Mouse (Mus musculus) frontal cortex, postnatal 36 days (tissue): ENCODE results near the gene Pml.

ENCODE experiments used
- DNase-seq, 2 experiments: peaks; one replicate each; pipeline ENCODE4 v3.0.0; 2022; ENCODE audit warnings: low spot score in 2 of 2

Gene Pml

DNA sequence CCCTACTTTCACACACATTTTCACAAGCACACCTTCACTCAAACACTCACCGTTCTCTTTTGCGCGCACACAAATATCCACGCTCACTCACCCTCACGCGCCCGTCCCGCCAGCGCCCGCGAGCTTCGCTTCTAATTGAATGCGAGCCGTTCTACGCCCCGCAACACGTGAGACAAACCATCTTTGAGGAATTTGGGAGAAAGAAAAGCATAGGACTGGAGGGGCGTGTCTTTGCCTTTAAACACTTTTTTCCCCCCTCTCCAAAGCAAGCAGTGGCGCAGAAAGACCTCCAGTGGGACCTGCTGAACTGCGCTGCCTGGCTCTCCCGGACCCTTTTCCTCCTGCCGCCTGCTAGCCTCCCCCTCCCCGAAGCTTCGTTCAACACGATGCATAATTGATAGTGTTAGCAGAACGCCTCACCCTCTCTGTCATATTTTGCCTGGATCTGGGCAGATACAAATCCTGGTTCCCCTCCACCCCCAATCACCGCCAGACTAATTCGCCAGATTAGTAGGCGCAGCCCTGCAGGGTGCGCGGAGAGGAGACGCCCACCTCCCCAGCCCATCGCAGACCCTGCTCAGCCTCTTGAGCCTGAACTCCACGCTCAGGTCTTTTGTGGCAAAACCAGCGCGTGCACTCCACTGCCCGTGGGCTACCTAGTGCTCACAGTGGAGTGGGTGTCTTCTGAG lies 47.6 kb downstream of the Pml start:
- peak in 1 of 2 experiments; percentile 52 for DNase-seq

DNA sequence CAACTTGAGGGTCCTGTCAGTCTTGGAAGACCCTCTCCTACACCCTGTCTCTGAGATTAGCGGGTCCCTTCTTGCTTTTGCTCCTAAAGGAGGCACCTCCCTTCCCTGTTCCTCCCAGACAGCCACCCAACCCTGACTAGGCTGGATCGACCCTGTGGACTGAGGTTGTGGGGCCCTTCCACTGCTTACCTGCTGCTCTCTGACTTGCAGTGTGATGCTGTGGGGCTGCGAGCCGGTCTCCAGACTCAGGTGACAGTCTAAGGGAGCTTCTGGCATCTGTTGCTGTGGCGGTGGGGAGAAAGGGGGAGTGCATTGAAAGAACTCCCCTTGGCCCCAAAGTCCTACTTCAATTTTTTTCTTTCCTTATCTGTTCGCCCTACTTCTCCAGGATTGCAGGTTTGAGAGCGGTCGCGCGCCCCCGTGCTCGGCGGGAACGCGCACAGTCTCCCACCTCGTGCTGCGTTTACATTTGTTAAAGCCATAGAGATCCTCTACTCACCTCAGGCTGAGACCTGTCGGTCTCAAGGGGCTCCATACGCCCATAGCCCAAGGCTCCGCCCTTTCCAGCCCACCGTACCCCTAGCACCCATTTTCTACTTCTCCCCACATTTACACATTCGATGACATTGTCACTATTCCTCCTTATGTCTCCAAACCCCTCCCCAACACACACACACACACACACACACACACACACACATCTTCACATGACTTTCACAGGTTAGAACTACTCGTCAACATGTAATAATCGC lies 48.3 kb downstream of the Pml start:
- peak in 1 of 2 experiments; percentile 64 for DNase-seq

DNA sequence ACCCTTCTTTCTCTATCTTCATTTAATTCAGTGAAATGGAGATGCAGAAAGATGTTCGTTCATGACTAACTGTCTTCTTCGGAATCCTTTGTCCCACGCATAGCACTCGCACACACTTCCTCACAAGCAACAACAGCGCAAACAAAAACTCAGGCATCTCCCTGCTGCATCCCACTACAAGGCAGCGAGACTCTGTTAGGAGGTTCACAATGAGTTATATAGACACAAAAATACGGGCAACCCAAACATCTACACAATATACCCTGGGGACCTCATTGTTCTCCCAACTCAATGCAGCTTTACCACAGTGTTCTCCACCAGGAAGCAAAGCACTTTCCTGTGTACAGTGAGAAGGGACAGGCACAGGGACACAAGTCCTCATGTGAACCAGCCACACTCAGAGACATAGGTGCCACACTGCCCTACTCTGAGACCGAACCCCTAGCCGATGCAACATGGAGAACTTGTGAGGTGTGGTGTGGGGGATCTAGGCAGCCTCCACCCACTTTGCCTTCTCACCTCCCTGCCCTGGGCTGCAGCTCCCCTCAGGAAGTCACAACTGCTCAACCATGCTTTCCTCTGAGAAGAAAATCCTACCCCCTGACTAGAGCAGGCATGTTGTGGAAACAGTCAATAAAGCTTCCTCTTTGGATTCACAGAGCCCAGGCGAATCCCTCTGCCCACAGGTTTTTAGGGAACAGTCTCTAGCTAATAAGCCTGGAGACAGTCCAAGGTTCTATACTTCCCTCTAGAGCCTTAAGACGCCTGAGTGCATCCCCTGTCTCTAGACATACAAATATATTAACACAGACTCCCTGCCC lies 49.1 kb downstream of the Pml start:
- DNase-seq: peak in 1 of 2 experiments; percentile 41

DNA sequence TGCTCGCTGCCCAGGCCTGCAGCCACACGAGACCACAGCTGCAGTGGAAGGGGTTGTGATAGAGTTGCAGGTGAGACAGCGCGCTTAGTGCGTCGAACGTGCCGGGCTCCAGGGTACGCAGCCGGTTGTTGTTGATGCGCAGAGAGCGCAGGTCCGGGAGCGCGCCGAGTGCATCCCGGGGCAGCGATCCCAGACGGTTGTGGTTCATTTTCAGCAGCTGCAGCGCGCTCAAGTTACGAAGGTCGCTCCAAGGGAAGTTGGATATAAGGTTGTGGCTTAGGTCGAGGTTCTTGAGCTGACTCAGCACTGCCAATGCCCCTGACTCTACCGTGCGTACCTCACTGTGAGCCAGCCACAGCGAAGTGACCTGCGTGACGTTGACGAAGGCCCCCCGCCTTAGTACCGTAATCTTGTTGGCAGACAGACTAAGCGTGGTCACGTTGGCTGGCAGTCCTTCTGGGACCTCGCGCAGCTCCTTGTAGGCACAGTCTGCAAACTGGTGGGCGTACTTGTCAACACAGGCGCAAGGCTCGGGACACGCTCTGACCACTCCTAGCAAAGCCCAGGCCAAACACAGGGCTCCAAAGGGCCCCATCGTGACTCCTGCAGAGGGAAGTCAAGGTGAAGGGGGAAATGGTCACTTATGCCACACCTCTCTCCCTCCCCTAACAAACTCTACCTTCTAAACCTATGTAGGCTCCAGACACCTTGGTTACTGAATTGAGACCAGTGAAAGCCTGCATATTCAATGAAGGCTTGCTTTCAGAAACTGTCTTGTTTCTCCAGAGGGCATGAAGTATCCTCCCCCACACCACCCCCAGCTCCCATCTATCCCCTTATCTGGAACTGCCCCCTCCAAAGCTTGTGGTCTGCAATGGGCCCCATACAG lies 50.0 kb downstream of the Pml start:
- DNase-seq: peak in 1 of 2 experiments; percentile 50

DNA sequence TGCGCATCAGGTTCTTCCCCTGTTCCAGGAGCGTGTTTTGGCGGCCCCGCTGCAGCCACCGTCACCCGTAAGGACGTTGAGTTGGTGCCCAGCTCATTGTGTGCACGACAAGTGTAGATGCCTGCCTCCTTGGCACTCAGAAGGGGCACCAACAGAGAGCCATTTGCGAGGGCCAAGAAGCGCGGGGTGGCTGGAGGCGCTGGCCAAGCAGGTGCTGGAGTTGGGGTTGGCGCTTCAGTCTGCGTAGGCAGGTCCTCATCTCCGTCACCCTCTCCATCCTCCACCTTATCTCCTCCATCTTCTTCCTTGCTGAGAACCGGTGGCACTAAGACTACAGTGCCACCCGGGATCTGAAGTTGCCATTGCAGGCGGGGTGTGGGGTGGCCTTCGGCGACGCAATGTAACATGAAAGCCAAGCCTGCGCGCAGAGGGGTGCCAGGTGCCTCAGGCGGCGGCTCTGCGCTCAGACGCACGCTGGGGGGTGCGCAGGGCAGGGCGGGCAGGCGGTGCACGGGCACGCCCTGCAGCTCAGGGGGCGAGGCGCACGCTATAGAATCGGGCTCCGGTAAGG lies 50.7 kb downstream of the Pml start:
- peak; percentile 34 to 55 for DNase-seq

DNA sequence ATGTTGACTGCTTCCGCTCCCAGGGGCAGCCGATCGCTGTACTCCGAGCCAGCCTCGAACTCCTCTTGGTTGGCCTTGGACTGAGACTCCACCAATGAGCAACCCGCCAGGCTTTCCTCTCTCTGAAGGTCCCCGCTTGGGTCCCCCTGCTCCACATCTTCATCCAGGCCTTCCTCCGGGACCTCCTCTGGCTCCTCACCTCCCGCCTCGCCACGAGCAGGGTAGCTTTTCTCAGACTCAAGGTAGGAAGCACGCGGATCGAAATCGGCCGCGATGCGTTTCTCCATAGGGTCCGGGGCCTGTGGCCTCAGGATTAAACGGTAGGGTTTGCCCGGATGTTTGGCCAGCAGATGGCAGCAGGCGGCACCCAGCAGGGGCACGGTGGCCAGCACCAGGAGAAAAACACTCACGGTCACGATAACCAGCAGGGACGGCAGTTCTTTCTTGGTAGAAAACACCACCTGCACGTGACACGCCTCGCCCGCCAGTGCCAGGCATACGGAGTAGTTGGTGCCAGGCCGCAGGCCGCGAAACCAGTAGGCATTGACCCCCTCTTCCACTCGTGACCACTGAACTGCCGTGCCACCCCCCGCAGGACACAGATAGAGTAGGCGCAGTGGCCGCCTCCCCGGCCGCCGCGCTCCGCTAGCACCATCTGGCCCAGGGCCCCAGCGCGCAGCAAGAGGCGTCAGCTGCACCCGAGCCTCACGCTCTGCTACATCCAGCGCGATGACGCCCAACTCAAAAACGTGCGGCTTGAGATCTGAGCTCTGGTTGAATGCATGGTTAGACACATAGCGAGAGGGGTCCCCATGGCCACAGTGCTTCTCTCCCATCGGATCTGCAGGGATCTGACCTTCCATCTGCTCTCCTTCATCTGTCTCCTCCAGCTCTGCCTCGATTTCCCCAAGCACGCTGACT lies 51.5 kb downstream of the Pml start:
- peak; percentile 69 to 77 for DNase-seq

DNA sequence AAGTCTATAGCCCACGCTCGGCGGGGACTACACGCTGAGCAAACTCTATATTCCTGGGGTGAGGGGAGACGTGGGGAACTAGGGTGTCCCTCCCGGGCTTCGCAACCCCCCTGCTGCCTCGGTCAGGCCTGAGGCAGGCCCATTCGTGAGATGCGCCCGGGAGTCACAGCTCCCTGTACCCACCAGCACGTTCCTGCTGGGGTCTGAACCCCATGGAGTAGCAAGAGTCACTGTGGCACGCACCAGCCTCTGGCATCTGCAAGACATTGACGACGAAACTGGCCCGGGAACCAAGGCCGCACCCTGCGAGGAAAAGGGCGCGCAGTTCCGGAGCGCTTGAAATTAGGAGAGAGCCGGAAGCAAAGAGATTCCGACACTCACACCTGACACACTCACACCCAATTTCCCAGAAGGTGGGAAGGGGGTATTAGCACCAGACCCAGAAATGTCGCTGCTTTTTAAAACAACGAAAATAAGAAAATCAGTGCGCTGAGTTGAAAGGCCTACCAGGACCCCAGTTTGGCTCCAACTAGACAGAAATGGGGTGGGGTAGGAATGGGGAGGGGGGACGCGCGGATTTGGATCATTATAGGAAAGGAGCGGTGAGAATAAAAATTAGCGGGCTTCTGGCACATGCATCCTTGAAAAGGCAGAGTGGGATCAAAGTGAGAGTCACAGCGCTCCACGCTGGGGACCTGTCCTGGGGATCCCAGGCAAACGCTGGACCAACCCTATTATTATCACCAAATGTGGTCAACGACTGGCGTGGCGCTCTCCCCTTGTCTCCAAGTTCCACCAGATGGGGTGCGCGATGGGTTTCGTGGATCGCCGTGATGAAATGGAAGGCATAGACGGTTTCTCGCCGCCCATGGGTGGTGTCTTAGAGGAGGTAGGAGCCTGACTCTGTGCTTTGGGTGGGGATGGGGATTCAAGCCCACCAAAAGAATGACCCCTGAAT lies 52.7 kb downstream of the Pml start:
- DNase-seq: no peak

DNA sequence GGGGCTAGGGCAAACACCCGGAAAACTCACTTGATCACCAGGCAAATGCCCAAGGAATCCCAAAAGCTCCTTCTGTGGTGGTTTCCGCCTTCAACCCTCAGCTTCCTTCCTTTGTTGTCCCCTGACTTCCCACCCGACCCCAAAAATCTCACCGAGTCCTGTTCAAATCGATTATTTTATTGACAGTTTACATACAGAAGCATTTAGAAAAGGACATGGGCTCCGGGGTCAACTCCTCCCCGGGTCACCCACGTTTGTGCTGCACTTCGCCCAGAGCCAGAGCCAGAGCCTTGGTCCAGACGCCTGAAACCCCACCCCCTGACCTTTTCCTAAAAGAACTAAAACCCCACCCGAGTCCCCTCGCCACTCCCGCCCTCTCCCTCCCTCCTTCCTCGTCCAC lies 53.4 kb downstream of the Pml start:
- DNase-seq: no peak

DNA sequence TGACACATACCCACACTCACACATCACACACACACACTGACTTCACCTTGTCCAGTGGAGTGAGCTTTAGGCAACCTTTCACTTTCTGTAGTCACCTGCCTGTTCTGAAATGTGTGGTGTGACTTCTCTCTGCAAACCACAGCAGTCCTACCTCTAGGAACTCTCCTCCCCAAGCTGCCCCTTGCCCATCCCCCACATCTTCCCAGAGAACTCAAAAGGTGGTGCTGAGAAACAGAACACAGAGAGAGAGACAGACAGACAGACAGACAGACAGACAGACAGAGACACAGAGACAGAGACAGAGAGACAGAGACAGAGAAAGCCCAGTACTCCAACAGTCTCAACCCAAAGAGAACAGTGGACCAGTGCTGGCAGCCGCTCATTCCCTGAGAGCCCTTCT lies 53.9 kb downstream of the Pml start:
- no peak for DNase-seq

DNA sequence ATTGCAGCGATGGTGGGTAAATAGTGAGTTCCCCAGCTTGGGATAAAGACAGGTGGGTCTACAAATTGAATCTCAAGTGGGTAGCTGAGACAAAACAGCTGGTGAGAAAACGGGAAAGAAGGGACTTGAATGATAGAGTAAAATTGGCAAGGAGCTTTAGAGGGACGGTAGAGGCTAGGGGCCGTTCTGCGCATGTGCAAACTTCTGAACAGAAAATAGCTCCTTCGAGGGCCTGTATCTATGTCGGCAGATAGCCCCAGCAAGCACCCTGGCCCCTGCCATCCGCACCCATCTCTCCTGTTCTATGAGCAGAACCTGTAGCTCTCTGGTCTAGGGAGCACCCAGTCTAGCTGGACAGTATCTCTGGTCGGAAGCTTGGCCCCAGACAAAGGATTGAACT lies 55.4 kb downstream of the Pml start:
- no peak for DNase-seq

DNA sequence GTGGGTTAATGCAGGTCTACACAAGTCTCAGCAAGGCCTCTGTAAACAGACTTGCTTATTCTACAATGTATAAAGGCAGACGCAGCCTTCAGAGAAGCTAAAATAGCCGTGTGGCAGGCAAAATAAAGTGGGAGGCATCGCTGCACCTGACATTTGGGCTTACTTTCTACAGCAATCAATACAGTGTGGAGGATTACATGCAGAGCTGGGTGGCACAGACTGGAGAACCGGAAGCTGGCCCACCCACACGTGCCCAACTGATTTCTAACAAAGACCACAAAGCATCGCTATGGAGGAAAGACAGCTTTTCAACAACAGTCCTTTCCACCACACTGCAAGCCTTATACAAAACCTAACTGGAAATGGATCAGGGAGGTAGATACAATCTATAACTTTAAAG lies 65.1 kb downstream of the Pml start:
- peak in 1 of 2 experiments; percentile 43 for DNase-seq

DNA sequence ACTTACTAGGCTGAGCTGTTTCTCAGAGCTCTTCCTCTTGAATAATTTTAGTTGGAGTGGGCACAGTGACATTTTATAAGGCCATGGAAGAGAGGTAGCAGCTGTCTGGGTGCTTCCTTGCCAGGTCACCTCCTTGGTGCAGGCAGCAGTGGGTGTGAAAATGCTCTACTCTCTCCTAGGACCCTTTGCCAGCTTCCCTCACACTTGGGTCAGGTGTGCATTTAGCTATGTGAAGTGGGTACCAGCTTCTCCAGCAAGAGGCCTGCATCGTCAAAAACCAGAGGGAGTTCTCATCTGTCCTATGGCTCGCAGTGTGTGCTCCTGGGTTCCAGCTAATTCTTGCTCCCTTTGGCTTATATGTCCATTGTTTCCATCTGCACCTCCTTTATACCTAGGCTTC lies 70.2 kb downstream of the Pml start:
- DNase-seq: no peak

DNA sequence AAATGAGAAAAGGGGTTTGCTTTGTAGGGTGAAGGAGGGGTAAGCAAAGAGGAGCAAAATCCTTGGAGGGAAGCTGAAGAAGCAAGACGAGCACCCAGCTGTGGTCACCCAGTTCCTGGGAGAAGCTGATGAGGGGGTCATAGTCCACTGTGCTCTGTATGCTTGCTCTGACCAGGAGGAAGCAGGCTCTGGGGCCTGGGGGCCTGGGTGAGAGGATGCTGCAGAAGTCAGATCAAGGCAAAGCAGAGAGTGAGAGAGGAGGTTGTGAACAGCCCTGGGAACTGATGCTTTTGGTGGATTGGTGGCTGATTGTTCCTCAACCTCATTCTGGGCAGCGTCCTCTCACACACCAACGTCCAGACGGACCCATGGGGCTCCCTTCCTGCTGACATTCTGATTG lies 72.4 kb downstream of the Pml start:
- no peak for DNase-seq

DNA sequence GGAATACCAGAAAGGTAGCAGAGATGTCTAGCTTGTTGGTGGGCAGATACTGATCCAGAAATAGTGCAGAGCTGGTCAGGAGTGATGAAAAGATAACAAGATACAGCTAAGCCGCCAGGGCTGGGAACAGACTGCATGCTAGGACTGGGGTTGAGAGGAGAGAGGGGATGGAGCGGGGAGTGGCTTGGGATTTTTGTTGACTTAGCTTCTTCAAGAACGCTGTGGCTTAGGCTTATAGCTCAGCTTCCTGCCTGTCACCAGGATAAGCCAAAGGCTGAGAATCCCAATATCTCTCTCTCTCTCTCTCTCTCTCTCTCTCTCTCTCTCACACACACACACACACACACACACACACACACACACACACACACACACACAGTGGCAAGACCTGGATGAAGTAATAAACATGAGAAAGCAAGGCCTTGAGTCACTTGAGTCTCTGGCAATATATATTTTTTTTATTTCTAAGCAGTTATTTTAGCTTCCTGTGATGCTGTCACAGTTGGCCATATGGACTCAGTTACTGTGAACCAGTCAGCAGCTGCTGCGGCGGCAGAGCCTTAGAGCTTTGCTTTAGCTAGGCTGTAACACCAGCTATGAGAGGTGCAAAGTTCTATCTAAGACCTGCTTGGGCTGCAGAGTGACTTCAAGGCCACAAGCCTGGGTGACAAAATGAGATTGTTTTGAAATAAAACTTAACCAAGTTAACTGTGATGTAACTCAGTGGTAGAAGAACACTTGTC lies 73.7 kb downstream of the Pml start:
- DNase-seq: peak; percentile 67 to 86

DNA sequence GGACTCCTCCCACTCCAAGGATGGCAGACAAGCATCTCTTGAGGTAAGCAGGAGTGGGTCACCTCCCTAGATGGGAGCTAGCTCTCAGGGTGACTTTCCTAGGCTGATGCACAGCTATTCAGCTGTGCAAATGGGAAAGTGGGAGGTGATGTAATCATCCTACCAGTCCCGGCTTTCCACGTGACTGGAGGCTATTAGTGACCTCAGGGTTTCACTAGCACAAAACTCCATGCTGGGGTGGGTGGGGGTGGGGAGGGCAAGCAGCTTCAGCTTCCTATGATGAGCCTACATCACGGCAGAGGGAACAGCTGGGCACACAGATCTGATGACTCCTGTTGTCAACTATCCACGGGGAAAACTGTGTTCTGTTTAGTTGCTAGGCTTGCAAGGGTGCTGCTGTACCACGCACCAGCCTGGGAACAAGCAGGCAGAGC lies 74.8 kb downstream of the Pml start:
- DNase-seq: peak in 1 of 2 experiments; percentile 60

DNA sequence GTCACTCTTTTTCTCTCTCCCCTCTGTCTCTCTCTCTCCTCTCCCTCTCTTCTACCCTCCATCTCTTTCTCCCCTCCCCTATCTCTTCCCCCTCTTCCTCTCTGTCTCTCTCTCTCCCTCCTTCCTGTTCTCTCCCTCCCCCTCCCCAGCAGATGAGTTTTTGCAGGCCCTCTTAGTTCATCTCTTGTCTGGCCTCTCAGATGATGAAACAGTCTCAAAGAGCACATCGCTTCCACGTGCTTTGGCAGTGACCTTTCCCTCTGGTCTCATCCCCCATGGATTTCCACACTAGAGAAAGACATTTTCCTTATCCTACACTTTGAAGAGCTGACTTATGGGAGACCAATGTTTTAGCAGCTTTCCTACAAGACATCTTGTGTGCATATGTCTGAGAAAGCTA lies 76.7 kb downstream of the Pml start:
- DNase-seq: no peak

DNA sequence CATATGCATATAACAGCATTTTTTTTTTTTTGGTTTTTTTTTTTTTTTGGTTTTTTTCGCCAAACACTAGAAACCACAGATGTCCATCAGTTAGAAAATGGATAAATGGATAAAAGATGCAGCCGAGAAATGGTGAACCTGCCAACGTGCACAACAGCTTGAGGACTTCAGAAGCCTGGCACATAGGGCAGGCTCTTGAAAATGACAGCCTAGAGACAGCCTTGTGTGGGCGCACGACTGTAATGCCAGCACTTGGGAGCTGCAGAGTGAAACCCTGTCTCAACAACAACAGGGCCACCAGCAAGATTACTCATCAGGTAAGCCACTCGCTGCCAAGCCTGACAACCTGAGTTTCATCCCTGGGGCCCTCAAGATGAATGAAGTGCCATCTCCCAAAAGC lies 80.2 kb downstream of the Pml start:
- no peak for DNase-seq

DNA sequence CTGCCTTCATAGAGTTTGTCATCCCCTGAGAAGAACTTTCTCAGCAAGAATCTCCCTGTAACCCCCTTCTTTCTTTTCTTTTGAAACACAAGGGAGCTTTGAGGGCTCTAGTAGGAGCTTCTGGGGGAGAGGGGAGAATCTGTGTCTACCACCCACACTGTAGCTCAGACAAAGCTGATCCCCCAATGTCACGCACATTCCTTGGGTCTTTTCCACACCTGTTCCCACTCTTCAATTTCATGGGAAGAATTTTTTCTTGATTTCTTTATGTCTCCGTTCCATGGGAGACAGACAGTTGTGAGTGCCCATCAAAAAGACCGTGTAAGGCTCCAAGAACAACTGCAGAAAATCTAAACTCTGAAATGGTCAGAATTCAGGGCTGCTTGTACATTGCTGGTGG lies 80.7 kb downstream of the Pml start:
- DNase-seq: no peak
